Mouse (Mus musculus): ENCODE data around the gene Ppp2r3c. TPM values are rescaled to one million over a fixed set of nuclear protein-coding genes. Genes with fewer than 3 reads are reported as not detected.
"Not testable (repeated sequence)": the region's sequence is repeated elsewhere in the genome, so short reads cannot be mapped to it uniquely, and the experiment has no call there.

The Ppp2r3c gene
- total RNA-seq (2022): 10 to 100 TPM; 11.6 to 13.8 (median 12.8) TPM

- peak; percentile 89 to 90 for DNase-seq (ENCODE audit: low spot score in 2 of 2)
Observed at GRCm38 (mm10) chr12:55302485-55303441, at the start of gene Ppp2r3c. Ppp2r3c (minus strand) TSS chr12:55302998.

GRCm38 (mm10) chr12:55344583-55344982 lies 41.8 kb upstream of the Ppp2r3c start:
- DNase-seq (ENCODE audit: low spot score in 2 of 2): peak in 1 of 2 experiments; percentile 4

GRCm38 (mm10) chr12:55343998-55344397 lies 41.2 kb upstream of the Ppp2r3c start:
- no peak for DNase-seq (ENCODE audit: low spot score in 2 of 2)

GRCm38 (mm10) chr12:55343045-55343444 lies 40.2 kb upstream of the Ppp2r3c start:
- not testable (repeated sequence) for DNase-seq (ENCODE audit: low spot score in 2 of 2)

GRCm38 (mm10) chr12:55338490-55338889 lies 35.7 kb upstream of the Ppp2r3c start:
- not testable (repeated sequence) for DNase-seq (ENCODE audit: low spot score in 2 of 2)

DNA sequence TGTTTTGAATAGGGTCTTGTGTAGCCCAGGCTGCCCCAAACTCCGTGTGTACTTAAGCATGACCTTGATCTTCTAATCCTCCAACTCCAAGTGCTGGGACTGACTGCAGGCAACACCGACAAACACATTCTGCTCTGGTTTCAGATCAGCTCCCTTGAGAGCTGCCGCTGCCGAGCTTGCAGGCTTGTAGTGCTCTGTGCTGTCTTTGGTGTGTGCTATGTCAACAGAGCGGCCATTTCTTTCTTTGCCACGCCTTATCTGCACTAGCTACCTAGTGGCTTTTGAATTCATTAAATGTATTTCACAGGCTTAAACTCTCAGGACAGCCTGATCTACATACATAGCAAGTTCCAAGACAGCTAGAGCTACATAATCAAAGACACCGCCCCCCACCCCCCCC lies 30.9 kb upstream of the Ppp2r3c start:
- DNase-seq (ENCODE audit: low spot score in 2 of 2): no peak

DNA sequence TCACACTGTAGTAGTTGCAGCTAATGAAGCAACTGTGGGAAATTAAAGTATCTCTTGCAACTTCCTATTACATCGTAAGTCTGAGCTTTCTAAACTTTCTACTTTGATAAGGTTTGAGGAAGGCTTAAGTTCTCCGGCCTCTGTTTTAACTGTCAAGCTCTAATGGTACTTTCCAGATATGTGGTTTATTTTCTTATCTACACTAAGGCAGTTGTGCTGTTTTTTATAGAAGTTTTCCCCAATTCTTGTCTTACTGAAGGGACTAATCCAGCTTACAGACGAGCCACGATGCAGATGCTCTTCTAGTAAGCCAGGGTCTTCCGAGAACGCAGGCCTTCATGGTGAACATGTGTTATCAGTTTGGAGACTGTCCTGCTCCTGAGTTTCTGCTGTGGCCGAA lies 26.6 kb upstream of the Ppp2r3c start:
- no peak for DNase-seq (ENCODE audit: low spot score in 2 of 2)

- no peak for DNase-seq (ENCODE audit: low spot score in 2 of 2)
Observed at GRCm38 (mm10) chr12:55328784-55329183, 26.0 kb upstream of the Ppp2r3c start.

- DNase-seq (ENCODE audit: low spot score in 2 of 2): no peak
Observed at GRCm38 (mm10) chr12:55325702-55326101, 22.9 kb upstream of the Ppp2r3c start.

- no peak for DNase-seq (ENCODE audit: low spot score in 2 of 2)
Observed at GRCm38 (mm10) chr12:55321642-55322291, 19.0 kb upstream of the Ppp2r3c start.

DNA sequence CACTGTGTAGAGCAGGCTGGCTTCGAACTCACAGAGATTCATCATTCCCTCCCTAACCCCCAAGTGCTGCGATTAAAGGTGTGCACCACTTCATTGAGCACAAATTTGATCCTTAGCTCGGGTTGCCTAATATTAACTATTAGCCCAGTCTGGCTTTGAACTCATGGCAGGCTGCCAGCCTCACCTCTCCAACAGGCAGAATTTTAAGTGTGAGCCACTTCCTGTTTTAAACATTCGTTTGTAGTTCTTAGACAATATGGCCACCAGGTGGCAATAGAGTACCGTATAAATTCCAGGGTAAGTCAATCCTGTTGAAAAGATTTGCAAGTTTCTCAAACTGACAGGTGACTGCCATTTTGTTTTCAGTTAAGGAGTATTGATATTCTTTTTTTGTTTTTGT lies 12.4 kb upstream of the Ppp2r3c start:
- DNase-seq (ENCODE audit: low spot score in 2 of 2): peak in 1 of 2 experiments; percentile 25

- no peak for DNase-seq (ENCODE audit: low spot score in 2 of 2)
Observed at GRCm38 (mm10) chr12:55313901-55314300, 11.1 kb upstream of the Ppp2r3c start.

DNA sequence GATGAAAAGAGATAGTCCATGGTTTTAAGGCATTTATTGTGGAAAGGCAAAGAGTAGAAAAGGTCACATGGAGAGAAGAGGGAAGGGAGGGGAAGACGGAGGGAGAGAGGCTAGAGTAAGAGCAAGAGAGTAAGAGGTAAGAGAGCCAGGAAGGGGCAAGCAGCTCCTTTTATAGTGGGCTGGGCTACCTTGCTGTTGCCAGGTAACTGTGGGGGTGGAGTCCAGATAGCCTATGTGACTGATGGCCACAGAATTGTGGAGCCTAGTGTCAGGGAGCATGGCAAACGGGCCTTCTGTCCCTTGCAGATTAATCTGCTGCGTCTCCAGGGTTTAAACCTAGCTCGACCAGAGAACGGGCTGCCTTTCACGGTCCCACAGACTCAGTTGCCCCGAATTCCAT lies 9.0 kb upstream of the Ppp2r3c start:
- no peak for DNase-seq (ENCODE audit: low spot score in 2 of 2)

DNA sequence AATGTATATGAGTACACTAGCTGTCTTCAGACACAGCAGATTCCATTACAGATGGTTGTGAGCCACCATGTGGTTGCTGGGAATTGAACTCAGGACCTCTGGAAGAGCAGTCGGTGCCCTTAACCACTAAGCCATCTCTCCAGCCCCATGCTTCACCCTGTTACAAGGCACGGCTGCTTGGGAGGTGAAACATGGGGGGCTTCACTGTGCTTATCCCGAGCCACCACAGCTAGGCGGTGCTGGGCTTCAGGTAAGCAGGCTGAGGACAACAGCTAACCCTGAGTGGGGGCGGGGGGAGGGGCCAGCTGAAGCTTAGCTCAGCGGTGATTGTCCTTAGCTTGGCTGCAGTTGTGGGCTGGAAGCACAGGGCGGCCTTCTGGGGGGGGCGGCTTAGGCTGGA lies 6.7 kb upstream of the Ppp2r3c start:
- no peak for DNase-seq (ENCODE audit: low spot score in 2 of 2)

DNA sequence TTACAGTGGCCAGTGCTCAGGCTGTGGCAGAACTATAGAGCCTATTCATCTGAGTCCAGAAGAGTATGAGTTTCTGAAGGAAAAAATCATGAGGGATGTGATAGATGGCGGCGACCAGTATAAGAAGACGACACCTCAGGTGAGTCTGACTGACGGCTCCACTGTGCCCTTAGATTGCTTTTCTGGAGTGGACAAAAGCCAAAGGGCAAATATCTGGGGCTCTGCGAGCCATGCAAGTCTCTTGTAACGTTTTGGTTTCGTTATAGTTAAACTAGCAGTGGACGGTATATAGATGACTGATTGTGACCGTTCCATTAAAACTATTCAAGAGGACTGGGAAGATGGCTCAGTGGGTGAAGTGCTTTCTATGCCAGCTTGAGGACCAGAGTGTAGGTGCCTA lies 5.9 kb upstream of the Ppp2r3c start:
- no peak for DNase-seq (ENCODE audit: low spot score in 2 of 2)

GRCm38 (mm10) chr12:55307566-55307965 lies 4.8 kb upstream of the Ppp2r3c start:
- DNase-seq (ENCODE audit: low spot score in 2 of 2): no peak

- no peak for DNase-seq (ENCODE audit: low spot score in 2 of 2)
Observed at GRCm38 (mm10) chr12:55306371-55306770, 3.6 kb upstream of the Ppp2r3c start.

- DNase-seq (ENCODE audit: low spot score in 2 of 2): no peak
Observed at GRCm38 (mm10) chr12:55301472-55302300, 1.1 kb downstream of the Ppp2r3c start.

DNA sequence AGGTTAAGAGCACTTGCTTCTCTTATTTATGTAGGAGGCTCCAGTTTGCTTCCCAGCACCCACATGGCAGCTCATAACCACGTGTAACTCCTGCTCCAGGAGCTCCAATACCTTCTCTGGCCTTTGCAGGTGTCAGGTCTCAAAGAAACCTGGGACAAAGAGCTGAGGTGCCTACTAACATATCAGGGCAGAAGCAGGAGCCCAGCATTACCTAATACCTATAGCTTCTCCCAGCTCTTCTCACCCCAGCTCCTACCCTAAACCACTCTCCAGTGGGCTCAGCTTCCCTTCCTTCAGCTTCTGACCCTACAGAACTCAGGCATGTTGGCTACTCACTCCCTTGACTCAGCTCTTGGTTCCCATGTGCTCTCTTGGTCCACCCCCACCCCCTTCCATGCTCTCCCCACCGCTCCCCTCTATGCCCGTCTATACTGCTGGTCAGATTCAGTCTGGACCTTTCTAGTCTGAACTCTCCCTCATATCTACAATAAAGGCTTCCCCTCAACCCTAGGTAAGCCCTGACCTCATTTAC lies 1.9 kb downstream of the Ppp2r3c start:
- no peak for DNase-seq (ENCODE audit: low spot score in 2 of 2)

DNA sequence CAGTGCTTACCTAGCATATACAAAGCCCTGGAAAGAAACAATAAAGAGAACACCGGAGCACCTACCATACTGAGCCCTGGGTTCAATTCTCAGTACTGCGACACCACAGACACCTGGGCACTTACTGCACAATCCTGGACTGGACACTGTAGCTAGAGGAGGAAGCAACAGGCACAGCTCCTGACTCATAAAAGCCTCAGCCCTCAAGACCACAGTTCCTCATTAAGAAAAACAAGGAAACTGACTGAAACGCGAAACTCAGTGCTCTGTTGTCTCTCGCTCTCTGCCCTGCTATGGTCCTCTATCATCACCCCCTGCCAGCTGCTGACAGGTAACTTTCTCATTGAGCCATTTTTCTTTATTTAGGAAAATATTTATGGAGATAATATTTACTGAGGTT lies 3.5 kb downstream of the Ppp2r3c start, which contains the start of gene 1110008L16Rik:
Gene 1110008L16Rik, plus strand, starts transcription at position 242 of the 400 bp plus-strand sequence.
- DNase-seq (ENCODE audit: low spot score in 2 of 2): no peak

- peak in 1 of 2 experiments; percentile 59 for DNase-seq (ENCODE audit: low spot score in 2 of 2)
Observed at GRCm38 (mm10) chr12:55298112-55298511, 4.7 kb downstream of the Ppp2r3c start.
